Mouse (Mus musculus) kidney, adult 2 months (tissue): Measurements from ENCODE around the gene Rala. TPM values are rescaled to one million over a fixed set of nuclear protein-coding genes. Genes with fewer than 3 reads are reported as not detected.
A peak's percentile ranks its signal among the peaks of the same experiment; 100 is the strongest.

Source experiments
- DNase-seq: peaks from one replicate; pipeline ENCODE4 v3.0.0; 2021
- H3K27ac ChIP-seq: fragments of 200-500 bp; 2 replicates; pipeline ENCODE4 v1.5.1; 2012; ENCODE audit warnings: low read depth, low read length, control low read depth, inconsistent platforms; ENCODE audit not compliant: insufficient read depth
- H3K27me3 ChIP-seq: fragments of 200-500 bp; replicated peaks from 2 replicates; pipeline ENCODE4 v1.6.1; 2012; ENCODE audit warnings: mild to moderate bottlenecking, moderate library complexity, low read length, inconsistent platforms; ENCODE audit not compliant: control insufficient read depth, insufficient read depth
- H3K36me3 ChIP-seq: fragments of 200-500 bp; 2 replicates; pipeline ENCODE4 v1.6.1; 2012; ENCODE audit warnings: mild to moderate bottlenecking, moderate library complexity, low read length, inconsistent platforms; ENCODE audit not compliant: control insufficient read depth, insufficient read depth
- H3K4me1 ChIP-seq: fragments of 200-500 bp; 2 replicates; pipeline ENCODE4 v1.6.1; 2011; ENCODE audit warnings: low read length; ENCODE audit not compliant: control insufficient read depth, insufficient read depth
- H3K4me3 ChIP-seq: fragments of 200-500 bp; 2 replicates; pipeline ENCODE4 v1.5.1; 2011; ENCODE audit warnings: mild to moderate bottlenecking, low read depth, low read length, control low read depth; ENCODE audit not compliant: insufficient read depth
- CTCF ChIP-seq: fragments of 200-500 bp; conservative IDR thresholded peaks from 2 replicates; pipeline ENCODE4 v1.5.1; 2011; ENCODE audit warnings: low read depth, mild to moderate bottlenecking, control low read depth, low read length, moderate library complexity, mixed read lengths; ENCODE audit not compliant: insufficient read depth, insufficient read length
- POLR2A ChIP-seq: fragments of 200-500 bp; IDR thresholded peaks from one replicate; pipeline ENCODE4 v1.6.1; 2011; ENCODE audit warnings: low read depth, low read length, control low read depth
- WGBS: fragments of 180-500 bp; shearing (Covaris S2); methylation state at CpG from one replicate; pipeline ENCODE4 v1.1.7; 2018; 5-methylcytosine and 5-hydroxymethylcytosine counted together
- polyA plus RNA-seq: library from polyadenylated mRNA; depleted of rRNA; stranded (reverse); fragments of >200 nt; gene quantifications from 2 replicates; pipeline ENCODE4 v1.2.3, GENCODE M21; 2012; rRNA removed

Gene Rala
- polyA plus RNA-seq, 1 experiment, result 21.8 TPM

- 60% methylated on average over 4 of the region's 4 CpGs for WGBS
- peaks cover 3% of the 10 kb centered on the region; the same call in 1 of the 2 replicates for H3K4me1 ChIP-seq
Measured at GRCm38 (mm10) chr13:17842756-17843155, 101.3 kb downstream of the Rala start.

GRCm38 (mm10) chr13:17839137-17839536 lies 104.9 kb downstream of the Rala start:
- Histone ChIP-seq H3K4me3 (no peak overlapping the region), H3K4me1 (peaks cover 5% of the 10 kb centered on the region; the same call in 1 of the 2 replicates), H3K36me3 (no peaks in the 10 kb centered on the region), H3K27ac (no peak overlapping the region), H3K27me3 (no peaks in the 10 kb centered on the region)
- no peak for DNase-seq
- WGBS, result 89% methylated on average over 5 of the region's 5 CpGs
- no peak for TF ChIP-seq POLR2A
- TF ChIP-seq CTCF, result no peak

More at GRCm38 (mm10) chr13:17842756-17843155, 101.3 kb downstream of the Rala start:
- TF ChIP-seq CTCF (no peak), POLR2A (no peak)
- Histone ChIP-seq H3K36me3 (no peaks in the 10 kb centered on the region), H3K27ac (no peak overlapping the region), H3K27me3 (no peaks in the 10 kb centered on the region), H3K4me3 (no peak overlapping the region)
- DNase-seq, result peak; percentile 33

DNA sequence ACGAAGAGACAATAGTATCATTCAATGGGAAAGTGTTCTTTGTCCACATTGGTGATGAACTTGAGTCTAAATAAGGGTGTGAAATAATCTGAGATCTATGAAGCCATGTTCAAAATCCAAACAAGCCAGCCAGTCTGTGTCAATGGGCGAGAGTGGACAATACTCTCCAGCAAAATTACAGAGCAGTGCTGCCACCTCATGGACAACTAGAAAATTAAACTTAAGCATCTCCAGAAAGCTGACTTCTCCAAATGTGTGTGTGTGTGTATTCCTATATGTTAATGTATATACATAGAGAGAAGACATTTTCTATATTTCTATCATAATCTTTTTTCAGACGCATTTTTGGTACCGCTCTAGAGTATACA lies 105.6 kb downstream of the Rala start:
- DNase-seq, result peak; percentile 72
- H3K4me3 ChIP-seq, result no peak overlapping the region
- H3K27me3 ChIP-seq, result no peaks in the 10 kb centered on the region
- H3K36me3 ChIP-seq, result no peaks in the 10 kb centered on the region
- TF ChIP-seq CTCF (peak; percentile 53), POLR2A (no peak)
- H3K27ac ChIP-seq, result no peak overlapping the region
- 32% methylated on average over 4 of the region's 4 CpGs for WGBS
- peaks cover 5% of the 10 kb centered on the region; the same call in 1 of the 2 replicates for H3K4me1 ChIP-seq

GRCm38 (mm10) chr13:17837610-17838483 lies 106.2 kb downstream of the Rala start:
- Histone ChIP-seq H3K4me1 (peaks cover 5% of the 10 kb centered on the region; the same call in 1 of the 2 replicates), H3K4me3 (no peak overlapping the region), H3K27me3 (no peaks in the 10 kb centered on the region), H3K27ac (no peak overlapping the region), H3K36me3 (no peaks in the 10 kb centered on the region)
- peak; percentile 50 for DNase-seq
- 36% methylated on average over 16 of the region's 16 CpGs for WGBS
- TF ChIP-seq CTCF (peak; percentile 31; the same call in 1 of the 2 replicates), POLR2A (no peak)

- no peak for TF ChIP-seq POLR2A
- no peak for TF ChIP-seq CTCF
- Histone ChIP-seq H3K27ac (no peak overlapping the region), H3K4me1 (peaks cover 5% of the 10 kb centered on the region; the same call in 1 of the 2 replicates), H3K4me3 (no peak overlapping the region), H3K36me3 (no peaks in the 10 kb centered on the region), H3K27me3 (no peaks in the 10 kb centered on the region)
- 79% methylated on average over 7 of the region's 7 CpGs for WGBS
- DNase-seq, result no peak
Measured at GRCm38 (mm10) chr13:17836808-17837207, 107.2 kb downstream of the Rala start.

DNA sequence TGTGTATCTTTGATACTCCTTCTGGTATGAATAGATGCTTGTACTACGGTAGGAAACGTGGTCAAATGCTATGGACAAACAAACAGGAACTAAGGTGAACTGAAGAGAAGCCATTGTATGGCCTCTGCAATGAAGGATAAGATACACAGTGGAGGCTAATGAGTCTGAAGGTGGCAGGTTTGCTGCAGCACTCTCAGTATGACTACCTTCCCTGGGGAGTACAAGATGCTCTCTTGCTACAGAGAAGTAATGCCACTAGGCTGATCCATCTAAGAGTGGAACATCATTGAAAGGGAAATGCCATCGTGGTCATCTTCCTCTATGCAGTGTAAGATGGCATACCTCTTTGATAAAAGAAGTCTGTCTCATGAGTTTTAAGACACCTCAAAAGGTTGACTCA lies 111.1 kb downstream of the Rala start:
- no peak for DNase-seq
- WGBS, result 70% methylated on average over 3 of the region's 3 CpGs
- peaks cover 4% of the 10 kb centered on the region; the same call in 1 of the 2 replicates for H3K4me1 ChIP-seq
- H3K4me3 ChIP-seq, result no peak overlapping the region
- TF ChIP-seq POLR2A (no peak), CTCF (no peak)
- no peaks in the 10 kb centered on the region for H3K27me3 ChIP-seq
- no peak overlapping the region for H3K27ac ChIP-seq
- H3K36me3 ChIP-seq, result no peaks in the 10 kb centered on the region

Other genes with a start within 250 kb of the Rala start
- gene Mplkip, start 249.0 kb downstream of the Rala start, polyA plus RNA-seq, result 4.9 and 6.0 TPM in 2 replicates
- gene Sugct, start 248.7 kb downstream of the Rala start, polyA plus RNA-seq, result 29.4 and 35.5 TPM in 2 replicates
- gene Cdk13, start 139.1 kb downstream of the Rala start, polyA plus RNA-seq, result 18.7 and 23.3 TPM in 2 replicates
- gene Yae1d1, start 49.1 kb upstream of the Rala start, polyA plus RNA-seq, result 9.1 and 16.1 TPM in 2 replicates